Mouse (Mus musculus): ENCODE data around the gene Cdk4.
A peak's percentile ranks its signal among the peaks of the same experiment; 100 is the strongest.
"Not testable (repeated sequence)": the region's sequence is repeated elsewhere in the genome, so short reads cannot be mapped to it uniquely, and the experiment has no call there.

Cdk4 gene

DNA sequence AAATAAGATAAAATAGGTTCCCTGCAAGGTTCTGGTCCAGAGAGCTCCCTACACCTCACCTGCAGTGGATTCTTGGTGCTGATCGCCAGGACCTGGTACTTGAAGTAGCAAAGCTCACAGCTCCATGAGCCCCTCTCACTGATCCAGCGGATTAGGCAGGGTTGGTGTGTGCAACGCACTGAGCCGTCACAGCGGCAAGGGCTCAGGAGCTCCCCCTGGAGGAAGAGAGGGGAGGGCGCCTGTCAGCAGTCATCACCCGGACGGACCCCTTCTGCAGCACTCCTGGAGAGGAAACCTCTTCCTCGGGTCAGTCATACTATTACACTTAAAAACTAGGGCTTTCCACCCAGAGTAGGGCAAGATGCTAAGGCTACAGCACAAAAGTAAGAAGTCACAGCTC lies 5.2 kb upstream of the Cdk4 start:
- peak; percentile 77 for DNase-seq

DNA sequence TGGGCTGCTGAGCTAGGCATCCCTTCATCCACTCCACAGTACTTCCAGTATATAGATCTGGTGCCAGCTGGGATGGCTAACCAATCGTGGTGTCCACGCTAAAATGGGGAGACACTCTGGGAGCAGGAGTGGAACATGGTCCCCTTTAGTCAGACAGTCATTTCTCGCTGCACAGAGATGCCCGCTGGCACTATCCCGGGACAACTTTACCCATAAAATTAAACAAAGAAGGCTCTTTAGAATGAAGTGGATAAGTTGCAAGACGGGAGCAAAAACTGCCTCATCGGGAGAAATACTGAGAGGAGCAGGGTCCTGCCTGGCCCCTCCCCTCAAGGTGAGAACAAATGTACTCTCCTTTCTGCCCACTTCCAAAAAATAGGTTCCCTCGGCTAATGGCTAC lies 4.6 kb upstream of the Cdk4 start:
- no peak for DNase-seq

DNA sequence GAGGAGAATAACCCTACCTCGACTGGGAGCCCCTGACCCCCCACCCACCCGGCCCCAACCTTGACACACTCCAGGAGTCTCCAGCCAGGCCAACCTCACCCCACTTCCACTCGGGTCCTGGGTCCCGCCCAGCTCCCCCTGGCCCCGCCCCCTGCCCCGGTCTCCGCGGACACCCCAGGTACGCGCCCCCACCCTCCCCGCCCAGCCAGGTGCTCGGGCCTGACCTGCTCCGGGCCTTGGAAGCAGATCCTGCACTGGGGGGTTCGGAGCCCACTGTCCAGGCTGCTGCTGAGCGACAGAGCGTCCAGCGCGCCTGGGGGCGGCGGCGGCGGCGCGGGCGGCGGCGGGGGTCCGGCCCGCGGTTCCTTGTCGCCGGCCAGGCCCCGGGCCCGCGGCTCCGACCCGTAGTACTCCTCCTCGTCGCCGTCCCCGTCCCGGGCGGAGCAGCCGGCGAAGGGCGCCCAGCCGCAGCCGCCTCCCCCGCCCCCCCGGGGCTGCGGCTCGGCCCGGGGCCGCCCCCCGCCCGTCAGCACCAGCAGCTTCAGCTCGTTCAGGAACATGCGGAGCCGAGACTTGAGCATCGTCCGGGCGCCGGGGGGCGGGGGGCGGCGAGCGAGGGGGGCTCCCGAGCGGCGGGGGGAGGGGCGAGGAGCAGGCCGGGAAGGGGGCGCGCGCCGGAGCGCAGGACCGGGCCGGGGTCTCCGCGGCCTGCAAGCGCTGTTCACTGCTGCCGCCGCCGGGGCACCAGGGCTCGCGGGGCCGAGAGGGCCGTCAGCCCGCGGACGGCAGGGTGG lies 4.0 kb upstream of the Cdk4 start:
- peak; percentile 64 for DNase-seq

DNA sequence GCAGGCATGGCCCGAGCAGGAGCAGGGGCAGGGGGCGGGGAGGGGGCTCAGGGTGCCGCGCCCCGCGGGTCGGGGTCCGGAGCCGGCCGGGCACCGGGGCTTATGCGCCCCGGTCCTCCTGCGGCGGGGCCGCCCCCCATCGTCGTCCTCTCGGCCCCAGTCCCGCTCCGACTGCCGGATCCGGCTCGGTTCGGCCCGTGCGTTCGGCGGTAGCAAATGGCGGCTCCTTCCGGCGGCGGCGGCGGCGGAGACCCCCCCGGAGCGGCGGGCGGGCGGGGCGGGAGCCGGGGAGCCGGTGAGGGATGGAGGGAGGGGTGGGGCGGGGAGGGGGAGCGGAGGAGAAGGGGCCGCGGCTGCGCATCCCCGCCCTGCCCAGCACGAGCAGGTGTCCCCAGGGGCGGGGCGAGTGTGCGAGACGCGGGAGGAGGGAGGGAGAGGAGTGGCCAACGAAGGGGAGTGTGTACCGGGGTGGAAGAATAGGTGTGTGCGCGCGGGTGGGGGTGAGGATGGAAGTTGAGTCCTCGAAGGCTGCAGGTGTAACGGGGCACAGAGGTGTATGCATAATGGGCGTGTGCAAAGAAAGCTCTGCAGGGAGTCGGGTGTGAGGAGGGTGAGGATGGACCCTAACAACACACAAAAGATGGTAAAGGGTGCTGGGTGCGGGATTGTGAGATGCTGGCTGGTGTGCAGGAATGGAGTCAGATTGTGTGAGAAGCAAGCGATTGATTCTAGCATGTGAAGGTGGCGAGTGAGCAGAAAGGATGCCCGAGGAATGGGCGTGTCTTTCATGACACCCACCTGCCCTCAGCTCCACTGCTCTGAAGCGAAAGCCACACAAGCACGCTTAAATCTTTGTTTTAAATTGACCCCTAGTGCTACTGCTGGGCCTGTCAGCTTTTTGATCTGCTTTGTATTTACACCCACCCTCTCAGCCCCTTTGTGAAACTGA lies 3.1 kb upstream of the Cdk4 start, which contains the start of gene March9:
March9 (minus strand) TSS at position 217 of the 949 bp plus-strand sequence.
- DNase-seq = peak; percentile 79

DNA sequence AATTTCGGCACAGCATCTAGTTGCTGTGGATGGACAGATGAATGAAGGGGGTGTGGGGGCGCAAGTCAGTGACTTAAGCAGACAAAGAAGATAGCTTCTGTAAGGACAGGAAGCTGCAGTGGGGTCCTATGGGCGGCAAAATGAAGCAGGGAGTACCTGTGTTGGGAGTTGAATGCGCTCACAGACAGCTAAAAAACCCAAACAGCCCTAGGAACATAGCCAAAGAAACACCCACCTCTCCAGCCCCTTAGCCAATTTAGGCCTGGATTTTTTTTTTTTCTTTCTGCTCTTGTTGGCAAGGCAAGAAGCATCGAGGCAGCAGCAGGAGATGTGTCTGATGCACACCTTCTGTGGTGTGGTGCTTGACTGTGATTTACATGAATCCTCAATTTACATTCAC lies 2.2 kb upstream of the Cdk4 start:
- DNase-seq = no peak

DNA sequence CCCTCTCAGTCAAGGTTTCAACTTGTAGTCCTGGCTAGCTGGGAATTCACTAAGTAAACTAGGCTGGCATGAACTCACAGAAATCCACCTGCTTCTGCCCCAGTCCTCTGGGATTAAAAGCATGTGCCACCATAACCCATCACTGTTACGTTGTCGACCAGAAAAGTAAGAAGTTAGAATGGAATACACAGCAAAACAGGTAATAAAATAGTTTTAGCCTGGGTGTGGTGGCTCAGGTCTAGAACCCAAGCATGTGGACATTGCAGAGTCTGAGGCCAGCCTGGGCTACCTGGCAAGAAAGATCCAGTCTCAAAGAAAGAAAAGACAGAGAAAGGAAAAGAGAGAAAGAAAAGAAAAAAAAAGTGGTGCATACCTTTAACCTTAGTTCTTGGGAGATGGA lies 1.8 kb upstream of the Cdk4 start:
- no peak for DNase-seq

DNA sequence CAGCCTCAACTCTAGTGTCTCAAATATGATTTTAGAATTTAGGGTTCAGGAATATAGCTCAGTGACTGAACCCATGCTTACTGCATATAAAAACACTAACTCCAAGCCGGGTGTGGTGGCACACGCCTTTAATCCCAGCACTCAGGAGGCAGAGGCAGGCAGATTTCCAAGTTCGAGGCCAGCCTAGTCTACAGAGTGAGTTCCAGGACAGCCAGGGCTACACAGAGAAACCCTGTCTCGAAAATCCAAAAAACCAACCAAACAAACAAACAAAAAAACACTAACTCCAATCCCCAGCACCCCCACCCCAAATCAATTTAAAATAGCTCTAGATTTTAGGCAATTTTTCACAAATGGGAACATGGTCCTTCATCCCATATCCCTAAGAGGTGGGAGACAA lies 1.2 kb upstream of the Cdk4 start:
- DNase-seq = not testable (repeated sequence)

DNA sequence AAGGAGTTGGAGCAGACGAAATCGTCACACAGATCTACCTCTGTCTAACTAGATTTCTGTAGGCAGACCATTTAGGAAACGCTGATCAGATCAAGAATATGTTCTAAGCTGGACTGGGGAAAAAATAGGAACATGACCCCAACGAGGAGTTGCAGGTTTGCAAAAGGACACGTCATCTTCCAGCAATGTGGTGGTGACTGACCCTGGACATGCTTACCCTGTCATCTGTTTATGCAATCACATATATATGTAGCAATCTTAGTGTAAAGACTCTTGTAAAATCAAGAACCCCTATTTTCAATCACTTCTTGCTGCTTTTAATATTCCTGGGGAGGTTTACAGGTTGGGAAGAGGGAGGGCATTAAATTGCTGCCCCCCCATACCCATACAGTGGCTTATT lies 831 bp upstream of the Cdk4 start:
- no peak for DNase-seq

DNA sequence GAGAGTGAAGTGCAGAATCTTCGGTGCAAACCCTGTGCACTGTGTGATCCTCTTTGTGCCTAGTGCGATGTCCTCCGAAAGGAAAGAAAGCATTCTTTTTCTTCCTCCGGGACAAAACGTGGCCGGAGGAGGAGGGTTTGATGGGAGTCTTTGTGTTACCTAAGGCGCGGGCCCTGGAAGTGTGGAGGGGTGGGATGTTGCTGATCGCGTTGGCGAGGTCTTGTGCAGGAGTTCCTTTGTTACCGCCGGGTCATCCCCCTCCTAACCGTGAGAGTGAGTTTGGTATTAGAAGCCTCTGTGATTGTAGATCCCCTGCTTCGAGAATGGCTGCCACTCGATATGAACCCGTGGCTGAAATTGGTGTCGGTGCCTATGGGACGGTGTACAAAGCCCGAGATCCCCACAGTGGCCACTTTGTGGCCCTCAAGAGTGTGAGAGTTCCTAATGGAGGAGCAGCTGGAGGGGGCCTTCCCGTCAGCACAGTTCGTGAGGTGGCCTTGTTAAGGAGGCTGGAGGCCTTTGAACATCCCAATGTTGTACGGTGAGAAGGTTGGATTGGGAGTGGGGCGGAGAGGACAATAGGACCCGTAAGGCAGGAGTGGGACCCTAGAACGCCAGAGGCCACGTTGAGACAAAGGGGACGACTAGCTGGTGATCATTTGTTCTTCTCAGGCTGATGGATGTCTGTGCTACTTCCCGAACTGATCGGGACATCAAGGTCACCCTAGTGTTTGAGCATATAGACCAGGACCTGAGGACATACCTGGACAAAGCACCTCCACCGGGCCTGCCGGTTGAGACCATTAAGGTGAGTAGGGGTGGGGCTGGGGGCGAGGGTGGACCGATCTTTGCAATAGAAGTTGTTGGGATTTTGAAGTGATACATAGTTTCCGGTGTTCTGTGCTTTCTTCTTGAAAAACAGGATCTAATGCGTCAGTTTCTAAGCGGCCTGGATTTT lies 858 bp downstream of the Cdk4 start:
- no peak for DNase-seq

DNA sequence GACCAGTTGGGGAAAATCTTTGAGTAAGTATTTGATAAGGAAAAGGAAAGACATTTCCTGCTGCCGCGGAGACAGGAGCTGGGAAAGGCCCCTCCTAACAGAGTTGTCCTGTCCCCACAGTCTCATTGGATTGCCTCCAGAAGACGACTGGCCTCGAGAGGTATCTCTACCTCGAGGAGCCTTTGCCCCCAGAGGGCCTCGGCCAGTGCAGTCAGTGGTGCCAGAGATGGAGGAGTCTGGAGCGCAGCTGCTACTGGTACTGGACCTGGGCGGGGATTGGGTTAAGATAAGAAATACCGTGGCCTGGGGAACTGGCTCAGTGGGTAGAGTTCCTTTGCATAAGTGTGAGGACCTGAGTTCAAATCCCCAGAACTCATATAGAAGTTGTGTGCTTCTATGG lies 2.6 kb downstream of the Cdk4 start:
- no peak for DNase-seq

DNA sequence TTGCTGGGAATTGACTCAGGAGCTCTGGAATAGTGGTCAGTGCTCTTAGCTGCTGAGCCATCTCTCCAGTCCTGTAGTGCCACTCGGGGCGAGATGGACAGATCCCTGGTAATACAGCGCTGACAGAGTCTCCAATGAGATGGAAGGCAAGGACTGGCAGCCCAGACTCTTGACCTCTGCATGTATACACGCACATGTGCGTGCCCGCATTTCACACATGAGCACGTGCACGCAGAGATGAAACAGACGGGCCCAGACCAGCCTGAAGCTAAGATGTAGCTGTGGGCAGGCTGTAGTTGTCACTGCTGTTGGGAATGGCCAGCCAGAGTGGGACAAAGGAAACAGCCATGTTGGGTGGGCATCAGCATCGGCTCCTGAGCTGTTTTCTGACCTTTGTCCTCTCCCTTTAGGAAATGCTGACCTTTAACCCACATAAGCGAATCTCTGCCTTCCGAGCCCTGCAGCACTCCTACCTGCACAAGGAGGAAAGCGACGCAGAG lies 3.2 kb downstream of the Cdk4 start:
- DNase-seq = no peak

DNA sequence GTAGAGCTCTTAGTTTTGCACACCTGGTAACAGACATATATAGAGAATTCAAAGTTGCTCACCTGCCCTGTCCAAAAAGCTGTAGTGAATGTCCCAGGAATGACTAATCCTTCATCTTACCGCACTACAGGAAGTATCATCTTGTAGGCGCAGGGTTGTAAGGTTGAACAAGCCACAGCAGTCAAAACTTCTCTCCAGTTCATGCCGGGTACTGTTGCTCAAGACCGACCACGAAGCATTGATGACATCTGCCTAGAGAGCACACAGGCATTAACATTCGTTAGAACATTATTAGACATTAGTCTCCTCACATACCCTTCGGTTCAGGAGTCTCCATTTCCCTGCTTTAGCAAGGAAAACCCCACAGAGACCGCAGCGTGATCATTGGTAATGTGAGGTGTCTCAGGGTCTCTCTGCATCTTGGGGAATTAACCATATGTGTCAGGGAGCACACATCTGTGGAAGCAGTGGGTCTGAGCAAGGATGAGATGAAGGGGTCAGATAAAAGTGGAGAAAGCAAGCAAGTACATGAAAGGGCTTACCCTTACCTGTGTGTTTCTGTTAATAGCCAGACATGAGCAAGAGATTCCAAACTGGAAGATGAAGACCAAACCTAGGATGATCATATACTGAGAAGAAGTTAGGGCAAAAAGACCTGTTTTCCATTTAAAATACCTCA lies 5.2 kb downstream of the Cdk4 start:
- DNase-seq = no peak

DNA sequence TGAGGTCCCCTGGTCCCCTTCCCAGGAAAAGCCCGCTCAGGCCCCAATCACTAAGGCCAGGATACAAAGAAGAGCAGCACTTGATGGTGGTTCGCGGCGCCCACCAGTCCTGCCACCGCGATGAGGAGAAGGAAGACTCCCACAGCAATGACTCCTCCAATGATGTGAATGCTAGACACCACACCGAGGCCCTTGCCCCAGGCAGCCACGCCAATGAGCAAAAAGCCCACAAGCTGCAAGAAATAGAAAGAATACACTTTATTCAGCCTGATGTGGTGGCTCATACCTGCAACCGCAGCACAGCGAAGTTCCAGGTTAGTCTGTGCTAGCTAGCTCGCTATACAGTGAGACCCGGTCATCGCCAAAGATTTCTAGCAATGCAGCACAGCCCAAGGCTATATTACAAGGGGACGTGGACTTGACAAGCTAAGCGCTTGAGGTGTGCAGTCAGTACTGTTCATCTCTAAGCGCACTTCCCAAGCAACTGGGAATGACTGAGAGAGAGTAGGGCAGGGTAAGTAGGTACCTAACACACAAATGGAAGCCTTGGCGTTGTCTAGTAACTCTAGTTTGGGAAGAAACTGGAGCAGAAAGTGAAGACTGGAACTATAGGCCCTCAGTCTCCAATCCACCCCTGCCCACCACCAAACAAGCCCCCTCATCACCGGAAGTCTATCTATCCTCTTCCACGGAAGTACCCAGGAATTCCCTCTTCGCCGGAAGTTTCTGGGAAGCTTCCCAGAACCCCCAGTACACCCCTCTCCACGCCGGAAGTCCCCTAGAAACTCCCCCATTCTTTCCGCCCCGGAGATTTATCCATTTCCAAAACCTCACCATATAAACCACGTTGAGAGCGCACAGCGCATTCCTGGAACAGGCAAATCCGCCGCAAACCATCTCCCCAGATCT lies 6.2 kb downstream of the Cdk4 start:
- peak; percentile 62 for DNase-seq

DNA sequence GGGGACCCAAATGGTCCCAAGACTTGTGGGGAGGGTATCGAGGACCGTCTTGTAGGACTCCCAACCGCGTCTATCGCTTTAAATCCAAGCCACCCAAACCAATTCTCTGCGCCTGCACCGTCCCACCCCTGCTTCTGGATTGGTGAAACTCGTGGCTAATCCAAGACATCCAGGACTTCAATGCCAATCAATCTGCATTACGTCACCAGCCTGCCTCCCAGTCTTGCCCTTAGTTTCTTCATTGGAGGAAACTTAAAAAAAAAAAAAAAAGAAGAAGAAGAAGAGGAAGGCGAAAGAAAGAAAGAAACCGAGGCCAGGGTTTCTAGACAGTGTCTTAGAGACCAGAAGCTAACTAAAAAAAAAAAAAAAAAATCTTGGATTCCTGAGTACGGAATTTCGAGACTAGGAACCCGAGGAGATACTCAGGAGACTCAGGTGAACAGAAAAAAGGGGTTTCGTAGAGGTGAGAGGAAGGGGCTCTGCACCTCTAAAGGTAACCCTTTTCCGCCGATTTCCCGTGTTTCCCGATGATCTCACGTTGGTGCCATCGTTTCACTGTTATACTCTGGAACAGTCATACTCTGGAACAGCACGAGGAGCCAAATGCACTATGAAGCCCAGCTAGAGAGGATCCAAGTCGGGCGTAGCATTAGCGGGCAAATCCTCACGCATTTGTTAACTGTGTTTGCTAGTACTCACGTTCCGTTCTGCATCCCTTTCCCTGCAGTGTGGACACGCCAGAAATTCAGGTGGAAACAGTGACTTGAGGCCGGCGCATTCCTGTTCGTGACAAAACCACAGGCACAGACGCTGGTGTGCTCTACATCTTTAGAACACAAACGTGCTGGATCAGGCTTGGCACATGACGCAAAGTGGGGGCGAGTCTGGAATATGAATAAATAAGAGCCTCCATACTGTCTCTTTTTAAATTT lies 7.1 kb downstream of the Cdk4 start, which contains the start of gene Tspan31:
Tspan31 (minus strand) TSS at position 75 of the 932 bp plus-strand sequence.
- DNase-seq = peak; percentile 77

DNA sequence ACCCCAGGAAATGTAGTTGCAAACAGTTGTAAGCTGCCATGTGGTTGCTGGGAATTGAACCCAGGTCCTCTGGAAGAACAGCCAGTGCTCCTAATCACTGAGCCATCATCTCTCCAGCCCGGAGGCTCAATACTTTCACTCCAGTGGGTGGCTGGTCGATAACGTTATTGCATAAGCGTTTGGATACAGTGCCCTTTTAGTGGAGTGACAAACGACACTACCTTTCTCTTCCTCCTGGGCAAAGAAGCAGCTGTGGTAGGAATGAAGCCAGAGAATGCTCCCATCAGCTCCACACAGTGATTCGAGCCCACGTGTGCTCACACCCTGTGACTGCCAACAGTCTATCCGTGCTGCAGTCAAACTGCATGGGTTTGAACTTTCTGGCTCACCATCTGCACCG lies 7.9 kb downstream of the Cdk4 start:
- no peak for DNase-seq

DNA sequence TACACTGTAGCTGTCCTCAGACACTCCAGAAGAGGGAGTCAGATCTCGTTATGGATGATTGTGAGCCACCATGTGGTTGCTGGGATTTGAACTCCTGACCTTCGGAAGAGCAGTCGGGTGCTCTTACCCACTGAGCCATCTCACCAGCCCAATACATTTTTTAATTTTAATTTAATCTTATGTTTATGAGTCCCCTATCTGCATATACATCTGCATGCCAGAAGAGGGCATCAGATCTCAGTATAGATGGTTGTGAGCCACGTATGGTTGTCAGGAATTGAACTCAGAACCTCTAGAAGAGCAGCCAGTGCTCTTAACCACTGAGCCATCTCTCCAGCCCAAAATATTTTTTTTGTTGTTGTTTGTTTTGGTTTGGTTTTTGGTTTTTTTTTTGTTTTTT lies 8.9 kb downstream of the Cdk4 start:
- DNase-seq = not testable (repeated sequence)

DNA sequence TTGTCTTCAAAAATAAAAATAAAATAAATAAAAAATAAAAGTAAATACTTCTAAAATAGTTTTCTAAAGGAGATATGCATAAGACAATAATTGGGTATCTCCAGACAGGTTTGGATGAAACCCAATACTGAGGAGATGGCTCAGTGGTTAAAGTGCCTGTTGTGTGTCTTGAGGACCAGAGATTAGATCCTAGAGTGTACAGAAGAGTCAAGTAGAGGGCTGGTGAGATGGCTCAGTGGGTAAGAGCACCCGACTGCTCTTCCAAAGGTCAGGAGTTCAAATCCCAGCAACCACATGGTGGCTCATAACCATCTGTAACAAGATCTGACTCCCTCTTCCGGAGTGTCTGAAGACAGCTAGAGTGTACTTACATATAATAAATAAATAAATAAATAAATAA lies 9.6 kb downstream of the Cdk4 start:
- DNase-seq = not testable (repeated sequence)

DNA sequence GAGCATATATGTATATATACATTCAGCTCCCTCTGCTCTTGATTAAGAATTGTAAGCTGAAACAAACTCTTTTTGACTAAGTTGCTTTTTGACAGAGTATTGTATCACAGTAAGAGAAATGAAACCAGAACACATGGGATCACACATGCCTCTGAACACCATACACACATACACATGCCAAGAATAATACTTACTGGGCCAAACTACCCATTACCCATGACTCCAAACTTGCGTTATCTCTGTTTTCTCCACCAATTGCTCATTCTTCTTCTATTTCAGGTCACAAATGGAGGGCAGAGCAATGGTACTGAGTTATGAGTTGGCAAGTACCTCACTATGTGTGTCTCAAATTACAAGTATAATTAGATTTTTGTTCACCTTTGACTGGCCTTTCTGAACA lies 10.6 kb downstream of the Cdk4 start:
- DNase-seq = no peak

DNA sequence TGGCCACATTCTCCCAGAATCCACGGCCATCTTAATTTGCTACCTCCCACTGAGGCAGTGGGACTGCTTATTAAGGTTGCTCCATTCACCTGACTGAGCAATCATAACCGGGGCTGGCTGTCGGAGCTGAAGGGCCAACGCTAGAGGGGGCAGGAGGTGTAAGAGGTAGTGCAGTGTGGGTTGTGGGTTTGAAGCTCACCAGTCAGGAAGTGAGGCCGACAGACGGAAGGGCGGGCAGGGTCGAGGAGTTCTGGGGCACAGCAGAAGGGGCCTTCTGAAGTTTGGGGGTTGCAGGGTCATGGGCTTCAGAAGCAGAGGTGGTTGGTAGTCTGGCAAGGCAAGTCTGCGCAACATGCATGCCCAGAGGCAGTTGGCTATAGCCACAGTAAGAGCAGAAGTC lies 11.7 kb downstream of the Cdk4 start, which contains the start of gene Agap2:
Agap2 (plus strand) TSS at position 205 of the 400 bp plus-strand sequence.
- no peak for DNase-seq
